Mouse (Mus musculus) right cerebral cortex, postnatal 10 days (tissue): Measurements from ENCODE around the gene Lrrc41.

Source experiments
- DNase-seq, 2 experiments: peaks; one replicate each; pipeline ENCODE4 v3.0.0; 2021; ENCODE audit warnings: low spot score in 2 of 2

Gene Lrrc41

DNA sequence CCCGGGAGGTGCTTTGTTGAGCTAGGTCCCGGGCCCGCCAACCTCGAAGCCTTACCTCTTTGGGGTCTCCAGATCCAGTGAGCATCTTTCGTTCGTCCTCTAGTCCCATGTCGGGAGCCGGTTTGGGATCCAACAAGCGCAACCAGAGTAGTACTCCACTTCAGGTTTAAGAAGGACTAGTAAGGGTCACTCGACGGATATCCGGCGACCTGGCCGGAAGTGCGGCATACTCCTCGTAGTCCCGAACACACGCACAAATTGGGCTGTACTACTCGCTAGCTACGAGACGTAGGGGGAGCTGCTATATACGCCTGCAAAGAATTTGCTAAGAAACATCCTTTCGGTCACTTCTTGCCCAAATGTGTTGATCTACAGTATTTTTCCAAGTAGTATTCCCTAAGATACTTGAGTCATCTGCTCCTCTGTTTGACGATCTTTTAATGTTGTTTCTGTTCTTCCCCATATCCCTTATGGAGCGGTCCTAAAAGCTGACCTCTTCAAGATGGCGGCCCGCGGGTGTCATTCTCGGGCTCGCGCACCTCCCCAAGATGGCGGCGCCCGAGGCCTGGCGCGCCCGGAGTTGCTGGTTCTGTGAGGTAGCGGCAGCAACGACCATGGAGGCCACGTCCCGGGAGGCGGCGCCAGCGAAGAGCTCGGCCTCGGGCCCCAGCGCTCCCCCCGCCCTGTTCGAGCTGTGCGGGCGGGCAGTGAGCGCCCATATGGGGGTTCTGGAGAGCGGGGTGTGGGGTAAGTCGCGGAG, at the start of gene Lrrc41, which contains the start of gene Uqcrh:
Gene Lrrc41, plus strand, starts transcription at position 409 of the 760 bp plus-strand sequence.
Gene Uqcrh, minus strand, starts transcription at position 211 of the 760 bp plus-strand sequence.
- peak; percentile 97 for DNase-seq

DNA sequence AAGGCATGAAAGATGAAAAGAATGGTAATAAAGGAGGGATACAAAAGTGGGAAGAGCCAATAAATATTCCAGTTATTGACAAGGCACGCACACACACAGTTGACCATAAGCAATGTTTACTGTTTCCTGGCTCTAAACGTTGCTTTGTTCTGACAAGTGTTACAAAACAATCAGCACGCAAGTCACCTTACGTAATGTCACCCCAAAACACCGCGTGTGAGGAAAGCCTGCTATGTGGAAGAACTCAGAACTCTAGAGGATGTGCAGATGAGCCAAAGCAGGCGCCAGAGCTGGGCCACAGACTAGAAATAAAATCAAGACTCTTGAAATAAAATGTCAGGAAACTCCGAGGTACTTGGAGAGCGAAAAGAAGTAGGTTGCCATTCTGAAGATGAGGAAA, 42.2 kb upstream of the Lrrc41 start:
- no peak for DNase-seq

DNA sequence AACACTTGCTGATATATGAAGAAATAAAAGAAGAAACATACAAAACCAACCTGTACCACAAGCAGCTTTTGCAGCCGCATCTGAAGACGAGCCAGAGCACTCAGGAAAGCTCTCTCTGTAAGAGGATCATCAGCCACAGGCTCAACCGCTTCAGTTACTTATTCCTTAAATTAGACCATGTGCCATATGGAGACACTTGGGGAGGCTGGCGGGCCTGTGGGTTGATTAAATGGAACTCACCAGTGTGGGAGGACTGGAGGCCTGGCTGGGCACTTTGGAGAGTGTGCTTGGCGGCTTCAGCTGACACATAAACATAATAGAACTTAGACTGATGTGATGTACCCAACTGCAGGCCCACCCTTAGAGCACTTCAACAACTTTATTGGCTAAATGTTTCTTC, 41.7 kb upstream of the Lrrc41 start:
- peak; percentile 54 to 55 for DNase-seq

DNA sequence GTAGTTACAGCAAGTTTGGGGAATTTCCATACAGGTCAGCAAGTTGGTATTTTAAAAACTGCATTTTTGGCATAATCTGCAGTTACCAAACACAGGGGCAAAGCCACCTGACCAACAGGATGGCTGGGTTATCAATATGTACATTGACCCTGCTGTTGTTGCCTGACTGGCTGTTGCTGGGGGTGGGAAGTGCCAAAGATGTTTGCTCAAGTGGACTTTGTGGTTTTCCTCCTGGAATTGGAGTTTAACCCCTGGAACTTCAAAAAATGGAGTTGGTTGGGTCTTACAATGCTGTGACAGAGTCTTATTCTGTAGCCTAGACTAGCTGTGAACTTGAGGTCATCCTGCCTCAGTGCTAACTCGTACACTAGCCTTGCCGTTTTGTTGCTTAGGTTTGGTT, 34.6 kb upstream of the Lrrc41 start:
- DNase-seq = no peak

DNA sequence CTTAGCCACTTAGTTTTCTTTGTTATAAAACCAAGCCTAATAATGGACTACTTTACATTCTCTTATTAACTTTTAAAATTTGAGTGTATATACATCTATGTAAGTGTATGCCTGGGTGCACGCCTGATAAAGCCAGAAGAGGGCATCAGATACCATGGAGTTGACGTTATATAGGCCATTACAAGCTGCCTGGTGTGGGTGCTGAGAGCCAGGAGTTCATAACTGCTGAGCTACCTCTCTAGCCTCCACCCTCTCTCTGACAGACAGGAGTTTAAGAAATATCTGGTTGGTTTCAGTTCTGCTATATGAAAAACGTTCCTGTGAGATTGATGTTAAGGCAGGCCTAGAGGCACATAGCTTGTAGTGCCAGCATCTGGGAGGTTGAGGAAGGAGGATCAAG, 32.9 kb upstream of the Lrrc41 start:
- no peak for DNase-seq

DNA sequence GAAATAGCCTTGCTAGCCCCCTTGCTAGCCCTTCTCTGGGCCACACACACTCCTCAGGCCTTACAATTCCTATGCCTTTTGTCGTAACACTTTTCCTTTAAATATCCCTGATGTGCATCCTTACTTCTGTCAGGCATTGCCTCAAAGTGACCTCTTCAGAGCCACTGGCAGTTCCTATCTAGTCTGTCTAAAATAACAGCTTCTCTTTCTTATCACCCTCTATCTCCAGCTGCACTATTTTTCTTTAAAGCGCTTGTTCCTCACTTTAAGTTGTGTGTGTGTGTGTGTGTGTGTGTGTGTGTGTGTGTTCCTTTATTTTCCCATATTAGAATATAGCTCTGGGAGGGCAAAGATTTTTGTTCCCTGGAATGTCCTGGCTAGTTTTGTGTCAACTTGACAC, 28.5 kb upstream of the Lrrc41 start:
- no peak for DNase-seq

DNA sequence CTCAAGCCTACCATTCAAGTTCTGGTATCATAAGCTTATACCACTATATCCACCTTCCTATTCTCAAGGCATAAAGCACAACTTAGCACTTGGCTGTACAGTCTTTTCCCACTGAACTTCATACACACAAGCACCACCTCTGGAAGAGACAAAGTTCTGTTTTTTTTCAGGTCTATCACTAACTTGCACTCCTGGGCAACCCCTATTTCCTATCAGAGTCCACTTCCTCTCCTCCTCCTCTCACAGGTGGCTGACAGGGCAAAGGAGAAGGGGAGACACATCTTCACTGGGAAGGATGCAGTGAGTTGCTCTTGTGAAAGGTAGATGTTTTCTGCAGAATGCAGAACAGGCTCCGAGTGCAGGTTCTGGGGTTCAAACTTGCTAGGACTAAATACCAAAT, 27.4 kb upstream of the Lrrc41 start:
- DNase-seq = no peak

DNA sequence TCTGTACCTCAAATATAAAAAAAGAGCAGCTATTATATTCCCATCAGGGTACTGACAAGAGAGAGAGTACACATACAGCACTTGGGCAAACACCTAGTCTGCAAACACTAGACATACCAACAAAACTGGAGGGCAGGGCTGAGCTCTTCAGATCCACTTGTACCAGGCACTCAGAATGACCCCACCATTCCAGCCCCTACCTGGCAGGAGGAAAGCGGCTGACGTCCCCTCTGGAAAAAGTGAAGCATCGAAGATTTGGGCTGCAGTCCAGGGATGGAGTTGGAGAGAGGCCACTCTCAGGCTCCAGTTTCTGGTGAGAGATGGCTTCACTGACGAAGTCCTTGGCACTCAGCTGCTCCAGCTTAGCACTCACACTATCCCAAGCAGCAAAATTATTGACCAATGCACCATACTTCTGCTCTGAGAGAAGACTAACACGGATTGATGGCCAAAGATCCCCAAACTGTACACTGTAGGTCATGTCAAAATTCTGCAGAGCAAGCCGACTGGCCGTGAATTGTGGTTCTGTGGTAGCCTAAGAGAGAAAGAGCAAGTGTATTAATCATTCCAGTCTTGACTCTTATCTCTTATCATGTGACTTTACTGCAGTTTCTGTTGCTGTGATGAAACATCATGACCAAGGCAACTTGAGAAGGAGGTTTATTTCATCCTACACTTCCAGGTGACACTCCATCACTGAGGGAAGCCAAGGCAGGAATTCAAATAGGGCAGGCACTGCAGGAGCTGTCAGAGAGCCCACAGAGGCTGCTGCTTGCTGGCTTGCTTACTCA, 26.7 kb upstream of the Lrrc41 start:
- DNase-seq = no peak

DNA sequence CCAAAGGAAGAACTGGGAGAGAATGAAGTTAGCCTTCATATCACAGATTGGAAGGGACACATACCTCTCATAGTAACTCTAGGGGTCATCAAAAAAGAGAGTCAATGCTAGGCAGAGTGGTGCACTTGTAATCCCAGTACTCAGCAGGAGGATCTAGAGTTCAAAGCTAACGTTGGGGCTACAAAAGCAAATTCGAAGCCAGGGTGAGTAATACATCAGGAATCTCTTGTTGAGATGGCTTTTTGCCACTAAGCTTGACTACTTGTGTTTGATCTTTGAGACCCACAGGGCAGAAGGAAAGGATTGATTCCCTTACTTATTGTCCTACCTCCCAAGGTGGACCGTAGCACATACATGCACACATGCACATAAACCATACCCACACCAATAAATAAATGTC, 25.9 kb upstream of the Lrrc41 start:
- DNase-seq = no peak

DNA sequence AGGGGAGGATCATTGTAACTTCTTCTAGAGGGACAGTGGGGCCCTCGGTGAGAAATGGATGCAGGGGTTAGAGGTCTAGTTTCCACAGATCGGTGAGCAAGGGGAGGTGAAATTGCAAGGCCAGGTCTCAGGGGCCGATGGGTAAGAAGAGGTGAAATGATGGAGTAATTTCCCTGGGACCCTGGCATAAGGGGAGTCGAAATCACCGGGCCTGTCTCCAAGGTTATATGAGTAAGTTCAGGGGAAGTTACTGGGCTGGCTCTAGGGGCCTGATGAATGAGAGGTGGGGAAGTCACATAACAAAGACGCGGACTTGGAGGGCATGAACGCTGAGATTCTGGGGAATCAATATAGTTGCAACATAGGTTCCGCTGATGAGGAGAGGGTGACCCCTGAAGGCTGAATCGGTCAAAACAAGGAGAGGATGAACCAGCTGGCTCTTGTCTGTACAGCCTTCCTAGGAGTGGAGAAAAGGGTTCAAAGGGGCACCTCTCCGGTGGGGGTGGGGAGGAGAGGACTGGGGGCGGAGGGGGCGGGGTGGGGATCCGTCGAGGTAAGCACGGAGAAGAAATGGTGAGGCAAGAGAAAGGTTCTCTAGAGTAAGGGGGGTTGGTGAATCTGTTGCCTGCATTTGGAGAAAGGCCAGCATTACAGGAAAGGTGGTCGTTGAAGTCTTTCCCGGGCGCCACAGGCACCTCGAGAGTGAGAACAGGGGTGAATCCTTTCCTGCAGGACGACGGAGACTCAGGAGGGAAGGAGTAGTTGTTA, 22.4 kb upstream of the Lrrc41 start:
- DNase-seq = peak in 1 of 2 experiments; percentile 35

DNA sequence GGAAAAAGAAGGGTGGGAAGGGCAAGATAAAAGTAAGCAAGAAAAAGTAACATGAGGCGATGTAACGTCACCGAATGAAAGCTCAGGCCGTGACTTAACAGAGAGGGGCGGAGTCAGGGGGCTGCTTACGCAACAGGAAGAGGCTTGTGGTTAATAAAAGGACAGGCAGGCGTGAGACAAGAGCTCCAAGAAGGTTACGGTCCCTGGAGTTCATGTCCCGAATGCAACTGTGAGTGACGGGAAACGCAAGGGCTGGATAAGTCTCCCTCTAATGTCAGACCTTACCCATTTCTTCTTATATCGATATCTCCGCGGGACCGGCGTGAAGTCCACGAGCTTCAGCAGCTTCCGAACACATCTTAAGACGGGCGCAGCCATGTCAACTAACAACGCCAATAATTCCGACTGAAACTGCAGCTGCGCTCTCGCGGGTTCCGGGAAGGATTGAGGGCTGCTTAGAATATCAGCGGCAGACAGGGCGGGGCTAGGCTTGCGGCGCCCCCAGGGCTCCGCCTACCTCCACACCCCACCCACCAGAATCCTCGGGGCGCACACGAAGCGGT, 21.6 kb upstream of the Lrrc41 start, which contains the start of gene Nsun4:
Gene Nsun4, minus strand, starts transcription at position 478 of the 563 bp plus-strand sequence.
- peak; percentile 92 to 93 for DNase-seq

DNA sequence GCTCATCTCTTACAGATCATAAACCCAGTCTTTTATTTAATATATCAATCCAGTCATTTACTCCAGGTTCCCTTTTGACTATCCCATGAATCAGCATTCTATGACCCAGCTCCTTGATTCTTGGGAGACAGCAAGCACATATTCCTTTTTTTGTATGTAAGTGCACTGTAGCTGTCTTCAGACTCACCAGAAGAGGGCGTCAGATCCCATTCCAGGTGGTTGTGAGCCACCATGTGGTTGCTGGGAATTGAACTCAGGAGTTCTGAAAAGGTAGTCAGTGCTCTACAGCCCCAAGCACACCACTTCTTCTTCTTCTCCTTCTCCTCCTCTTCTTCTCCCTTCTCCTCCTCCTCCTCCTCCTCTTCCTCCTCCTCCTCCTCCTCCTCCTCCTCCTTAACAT, 17.5 kb upstream of the Lrrc41 start:
- no peak for DNase-seq

DNA sequence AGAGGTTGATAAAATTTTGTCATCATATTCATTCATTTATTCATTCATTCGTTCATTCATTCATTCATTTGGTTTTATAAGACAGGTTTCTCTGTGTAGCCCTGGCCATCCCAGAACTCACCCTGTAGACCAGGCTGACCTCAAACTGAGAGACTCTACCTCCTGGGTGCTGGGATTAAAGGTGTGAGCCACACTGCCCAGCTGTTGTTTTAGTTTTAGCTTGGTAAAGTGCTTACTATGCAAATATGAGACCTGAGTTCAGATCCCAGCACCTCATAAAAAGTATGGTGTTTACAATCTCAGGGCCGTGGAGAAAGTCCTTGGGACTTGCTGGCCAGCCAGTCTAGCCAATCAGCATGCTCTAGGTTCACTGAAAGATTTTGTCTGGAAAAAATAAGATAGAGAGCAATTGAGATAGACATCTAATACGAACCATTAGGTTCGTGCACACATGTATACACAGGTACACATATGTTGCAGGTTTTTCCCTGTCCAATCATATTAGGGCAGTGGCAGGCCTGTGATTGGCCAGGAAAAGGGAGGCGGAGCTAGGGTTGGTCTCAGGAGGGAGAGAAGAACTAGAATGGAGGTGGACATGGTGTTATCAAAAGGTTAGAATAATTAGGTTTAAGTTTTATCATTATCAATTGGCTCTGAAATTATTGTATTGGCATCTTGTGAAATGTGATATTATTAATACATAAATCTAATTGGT, 15.9 kb upstream of the Lrrc41 start:
- no peak for DNase-seq

DNA sequence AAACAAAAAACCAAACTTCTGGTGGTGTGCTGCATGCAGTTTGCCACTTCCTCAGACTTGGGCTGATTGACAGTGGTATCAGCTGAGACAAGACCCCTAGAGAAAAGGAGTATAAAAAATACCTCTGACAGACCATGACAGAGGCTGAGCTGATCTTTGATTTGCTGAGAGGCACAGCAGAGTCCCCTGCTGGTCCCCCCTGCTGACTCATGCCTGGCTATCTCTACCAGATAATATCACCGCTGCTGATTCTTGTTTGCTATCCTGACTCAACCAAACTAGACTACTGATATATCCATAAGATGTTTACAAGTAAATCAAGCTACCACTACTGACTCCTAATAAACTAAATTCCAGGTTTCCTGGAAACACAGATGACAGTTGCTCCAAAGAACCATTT, 11.2 kb upstream of the Lrrc41 start:
- DNase-seq = no peak

DNA sequence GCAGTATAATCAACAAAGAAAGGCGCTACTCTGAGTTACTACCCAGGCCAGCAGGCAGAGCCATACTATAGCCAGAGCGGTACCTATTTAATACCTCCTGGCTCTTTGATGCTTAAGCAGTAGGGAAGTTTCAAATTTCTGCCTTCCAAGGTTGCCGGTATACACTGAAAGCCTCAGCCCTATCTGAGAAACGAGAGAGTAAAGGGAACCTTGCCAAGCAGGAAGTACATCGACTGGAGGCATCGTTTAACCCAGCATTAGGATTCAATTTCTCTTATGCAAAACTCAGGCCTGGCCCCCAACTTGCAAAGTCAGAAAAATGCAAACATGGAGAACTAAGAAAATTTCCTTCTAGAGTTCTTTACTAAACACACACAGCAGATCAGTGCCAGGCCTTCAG, 5.0 kb upstream of the Lrrc41 start:
- no peak for DNase-seq

DNA sequence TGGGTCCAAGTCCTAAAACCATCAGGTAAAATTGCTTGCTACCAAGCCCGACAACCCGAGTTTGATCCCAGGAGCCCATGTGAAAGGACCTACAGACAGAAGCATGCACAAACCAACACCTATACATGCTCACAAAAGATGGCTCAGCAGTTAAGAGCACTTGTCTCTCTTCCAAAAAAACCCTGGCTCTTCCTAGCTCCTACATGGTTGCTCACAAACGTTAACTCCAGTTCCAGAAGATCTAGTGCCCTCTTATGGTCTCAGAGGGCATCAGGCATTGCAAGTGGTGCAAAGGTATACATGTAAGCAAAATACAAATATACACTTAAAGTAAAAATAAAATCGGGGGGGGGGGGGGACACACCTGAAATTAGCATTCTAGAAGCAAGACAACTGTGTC, 1.9 kb upstream of the Lrrc41 start:
- no peak for DNase-seq

DNA sequence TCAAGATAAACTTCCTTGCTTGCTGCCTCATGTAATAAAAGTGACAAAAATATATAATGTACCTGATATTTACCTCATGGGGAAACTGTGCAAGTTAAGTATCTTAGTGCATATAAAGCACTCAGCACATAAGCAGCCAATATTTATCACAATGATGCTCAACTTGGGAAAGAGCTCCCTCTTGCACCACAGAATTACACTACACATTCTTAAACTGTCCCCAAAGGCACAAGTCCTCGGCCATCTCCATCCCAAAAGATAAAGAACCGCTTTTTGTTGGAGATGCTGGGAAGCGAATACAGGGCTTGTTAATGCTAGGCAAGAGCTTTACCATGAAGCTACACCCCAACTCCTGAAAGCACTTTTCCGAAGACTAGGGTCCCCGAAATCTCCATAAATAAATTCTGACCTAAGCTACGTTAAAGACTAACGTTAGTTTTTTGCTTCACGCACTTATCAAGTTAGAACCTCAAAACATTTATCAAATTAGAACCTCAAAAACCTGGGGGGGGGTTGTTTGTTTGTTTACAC, 859 bp upstream of the Lrrc41 start:
- no peak for DNase-seq

DNA sequence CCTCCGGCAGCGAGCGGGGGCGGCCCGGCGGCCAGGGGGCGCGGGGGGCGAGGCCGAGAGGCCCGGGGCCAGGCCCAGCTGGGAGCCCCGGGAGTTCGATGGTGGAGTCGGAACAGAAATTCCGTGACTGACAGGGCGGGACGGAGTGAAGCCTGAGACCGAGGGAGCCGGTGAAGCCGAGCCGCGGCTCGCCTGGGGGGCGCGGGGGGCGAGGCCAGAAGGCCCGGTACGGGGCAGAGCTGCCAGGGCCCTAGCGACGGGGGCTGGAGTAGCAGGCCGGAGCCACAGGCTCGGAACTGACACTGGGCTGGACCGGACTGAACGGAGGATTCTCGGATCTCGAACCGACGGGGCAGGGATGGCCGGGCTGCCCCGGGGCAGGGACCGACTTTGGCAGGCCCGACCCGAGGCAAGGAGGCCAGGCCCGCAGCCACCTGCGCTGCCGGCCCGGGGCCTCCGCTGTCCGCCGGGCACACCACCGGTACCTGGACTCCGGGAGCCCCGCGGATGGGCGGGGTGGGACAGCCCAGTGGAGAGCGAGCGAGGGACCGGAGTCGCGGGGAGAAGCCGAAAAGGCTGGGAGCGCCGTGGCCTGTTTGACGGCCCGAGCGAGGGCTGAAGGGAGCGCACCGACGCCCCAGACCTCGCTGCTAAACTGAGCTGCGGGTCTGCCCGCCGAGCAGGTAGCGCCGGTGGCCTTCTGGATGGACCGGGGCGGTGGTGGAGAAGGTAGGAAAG, 731 bp downstream of the Lrrc41 start:
- DNase-seq = peak; percentile 71 to 78

DNA sequence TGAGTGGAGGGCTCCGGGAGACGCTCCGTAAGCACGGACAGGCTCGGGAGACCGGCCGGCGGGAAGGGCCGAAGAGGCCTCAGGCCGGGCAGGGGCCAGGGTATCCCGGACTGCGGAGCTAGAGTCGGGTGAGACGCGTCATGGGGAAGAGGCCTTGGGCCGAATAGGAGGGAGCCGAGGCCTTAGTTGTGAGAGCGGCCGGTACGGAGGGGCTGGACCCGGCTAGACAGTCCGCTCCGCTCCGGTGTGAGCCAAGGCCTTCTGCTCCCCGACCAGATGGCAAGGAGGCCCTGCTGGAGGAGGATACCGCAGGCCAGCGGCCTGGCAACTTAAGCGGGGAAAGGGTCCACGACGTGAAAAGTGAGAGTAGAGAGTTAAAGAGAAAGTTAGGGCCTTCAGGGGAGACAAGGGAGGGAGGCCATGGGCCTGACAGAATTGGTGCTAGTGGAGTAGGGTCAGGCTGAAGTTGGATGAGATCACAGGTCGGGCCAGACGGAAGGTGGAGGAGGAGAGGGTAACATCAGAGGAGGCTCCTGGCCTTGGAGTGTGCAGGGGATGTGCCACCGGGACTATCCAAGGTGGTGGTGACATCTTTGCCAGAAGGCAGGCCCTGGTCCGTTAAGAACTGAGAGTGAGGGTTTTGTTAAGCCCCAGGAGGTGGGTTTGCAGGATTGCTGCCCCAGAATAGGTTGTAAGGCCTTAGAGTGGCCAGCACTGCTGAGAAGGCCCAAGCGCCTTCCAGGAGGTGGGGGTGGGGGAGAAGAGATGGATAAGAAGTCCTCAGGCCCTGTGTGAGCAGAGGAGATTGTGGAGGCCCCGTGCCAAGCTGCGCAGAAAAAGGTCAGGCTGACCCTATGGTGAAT, 1.5 kb downstream of the Lrrc41 start:
- DNase-seq = peak in 1 of 2 experiments; percentile 46
